In the genomic region with DNA sequence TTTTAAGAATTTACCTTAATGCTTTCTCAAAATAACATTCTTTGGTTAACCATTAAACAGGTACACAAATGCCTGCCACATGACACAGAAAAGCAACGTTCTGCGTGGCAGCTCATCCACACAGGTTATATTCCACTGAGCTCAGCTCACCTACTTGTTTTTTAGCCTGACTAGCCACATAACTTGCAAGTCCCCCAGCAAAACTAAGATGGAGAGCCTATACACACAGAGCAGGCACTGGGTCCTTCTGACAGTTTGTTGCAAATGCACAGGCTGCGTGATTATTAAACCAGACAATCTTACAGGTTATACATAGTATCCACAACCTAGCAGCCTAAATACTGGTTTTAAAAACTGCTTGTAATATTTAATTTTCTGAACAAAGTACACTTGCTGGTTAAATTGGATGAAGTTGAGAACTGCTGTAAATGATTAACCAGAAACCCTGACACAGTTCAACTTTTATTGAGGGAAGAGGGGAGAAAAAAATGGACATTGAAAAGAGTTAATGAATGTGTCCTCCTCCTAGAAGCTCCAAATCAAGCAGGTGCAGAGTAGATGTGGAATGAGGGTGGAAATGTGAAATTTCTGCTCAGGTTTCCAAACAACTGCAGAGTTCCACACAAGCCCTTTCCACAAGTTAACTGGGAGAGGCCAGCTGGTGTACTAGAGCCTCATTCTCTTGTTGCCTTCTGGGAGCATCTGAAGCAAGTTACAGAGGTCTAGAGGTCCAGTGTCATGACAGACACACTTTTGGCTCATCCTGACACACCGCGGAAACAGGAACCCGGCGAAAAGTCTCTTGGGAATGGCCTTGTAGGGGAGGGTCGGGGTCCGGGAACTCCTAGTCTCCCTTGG, we compare ENCODE assay signal across 8 mouse cellular contexts. TPM values are rescaled to one million over a fixed set of nuclear protein-coding genes. Genes with fewer than 3 reads are reported as not detected.
A peak's percentile ranks its signal among the peaks of the same experiment; 100 is the strongest.
DNase-seq lines count a peak whose midpoint lies in the region; ATAC-seq and TF ChIP-seq lines count a peak whose summit lies in the region.

No protein-coding gene starts in this region.

- H3K9me3 ChIP-seq in intestine, embryonic 14.5 days (ENCODE audit: control insufficient read depth, low read length), result no peaks in the 10 kb centered on the region
- no peaks in the 10 kb centered on the region for H3K9me3 ChIP-seq in liver, embryonic 16.5 days (replicated peaks; ENCODE audit: control insufficient read depth, low read length)

- WGBS in cerebellum, adult 2 months, result 30% methylated on average over 9 of the region's 9 CpGs
- 25% methylated on average over 9 of the region's 9 CpGs for WGBS in intestine, embryonic 14.5 days
- WGBS in liver, embryonic 16.5 days (ENCODE audit: insufficient replicate concordance), result 25% methylated on average over 9 of the region's 9 CpGs

- no peaks in the 10 kb centered on the region for H3K27me3 ChIP-seq in cerebellum, adult 2 months (ENCODE audit: control insufficient read depth, insufficient read depth, low read length)
- H3K27me3 ChIP-seq in Patski, result no peaks in the 10 kb centered on the region
- H3K27me3 ChIP-seq in intestine, embryonic 14.5 days (replicated peaks; ENCODE audit: control insufficient read depth, insufficient read depth, low read length), result no peaks in the 10 kb centered on the region
- no peaks in the 10 kb centered on the region for H3K27me3 ChIP-seq in liver, embryonic 16.5 days (ENCODE audit: control insufficient read depth, insufficient read depth, low read depth, low read length)

- H3K4me2 ChIP-seq in intestine, embryonic 14.5 days (ENCODE audit: low read length), result peak overlapping the region; percentile 65
- peak overlapping the region; percentile 81 for H3K4me2 ChIP-seq in liver, embryonic 16.5 days (ENCODE audit: low read depth, low read length)

- no peak overlapping the region for H3K27ac ChIP-seq in cerebellum, adult 2 months (ENCODE audit: insufficient read depth, low read length)
- H3K27ac ChIP-seq in intestine, embryonic 14.5 days (ENCODE audit: low read depth), result peak overlapping the region; percentile 55
- peak overlapping the region; percentile 86 for H3K27ac ChIP-seq in liver, embryonic 16.5 days (ENCODE audit: low read length)

- peak overlapping the region; percentile 76 for H3K4me3 ChIP-seq in cerebellum, adult 2 months (replicated peaks; ENCODE audit: insufficient read depth, low read depth, low read length)
- H3K4me3 ChIP-seq in intestine, embryonic 14.5 days (ENCODE audit: low read depth, low read length), result peak overlapping the region; percentile 77
- peak overlapping the region; percentile 86 for H3K4me3 ChIP-seq in liver, embryonic 16.5 days (ENCODE audit: low read depth, low read length)

- H3K36me3 ChIP-seq in intestine, embryonic 14.5 days (ENCODE audit: control insufficient read depth, insufficient read depth, low read length), result peaks cover 6% of the 10 kb centered on the region
- peaks cover 3% of the 10 kb centered on the region for H3K36me3 ChIP-seq in liver, embryonic 16.5 days (ENCODE audit: control insufficient read depth, insufficient read depth)

- peak; percentile 46 for ATAC-seq in Patski
- peak; percentile 19 for ATAC-seq in intestine, embryonic 14.5 days (replicated peaks; ENCODE audit: low FRiP score, low TSS enrichment, low read depth)
- no peak for ATAC-seq in liver, embryonic 16.5 days (ENCODE audit: low read depth)

- CTCF ChIA-PET in Patski (lab: Charles Lee), result no interaction called here

- H3K9ac ChIP-seq in intestine, embryonic 14.5 days (ENCODE audit: low read length), result no peak overlapping the region
- H3K9ac ChIP-seq in liver, embryonic 16.5 days (ENCODE audit: low read depth, low read length), result peak overlapping the region; percentile 53

- no peak for DNase-seq in cerebellum, adult 2 months
- DNase-seq in cerebellum, adult 11-12 months, result no peak
- DNase-seq in Patski (ENCODE audit: low read depth, low spot score), result no peak
- DNase-seq in intestine, embryonic 14.5 days (ENCODE audit: low spot score), result peak; percentile 59
- DNase-seq in ovary, postnatal 10 days (ENCODE audit: low spot score), result no peak
- DNase-seq in layer of hippocampus, adult 18-20 months (ENCODE audit: low spot score in 2 of 2), result no peak
- DNase-seq in thymus, postnatal 25 days, result no peak

- no peaks in the 10 kb centered on the region for H3K4me1 ChIP-seq in cerebellum, adult 2 months (ENCODE audit: control insufficient read depth, insufficient read depth, low read length)
- H3K4me1 ChIP-seq in intestine, embryonic 14.5 days (replicated peaks; ENCODE audit: control insufficient read depth, insufficient read depth, low read length), result peaks cover 5% of the 10 kb centered on the region
- peaks cover 16% of the 10 kb centered on the region for H3K4me1 ChIP-seq in liver, embryonic 16.5 days (ENCODE audit: control insufficient read depth, low read depth, low read length)

- no peak for TF ChIP-seq CTCF in cerebellum, adult 2 months (IDR thresholded peaks at IDR 0.05; ENCODE audit: borderline replicate concordance, insufficient read depth, low read depth, low read length)
- TF ChIP-seq CTCF in Patski (IDR thresholded peaks at IDR 0.05), result no peak

- POLR2A ChIA-PET in Patski (lab: Charles Lee), result no interaction called here

- in situ Hi-C loops in Patski (cut with MboI; ENCODE audit: low pct_unique_long_range_greater_than_20kb), result no loop called here

- TF ChIP-seq POLR2A in cerebellum, adult 2 months (IDR thresholded peaks at IDR 0.05; ENCODE audit: borderline replicate concordance, insufficient read depth, low read length), result no peak

RNA-seq across cellular contexts. Expression of gene Esd, which starts 0.6 kb away (rescaled TPM):
- 94.9 and 96.2 TPM in 2 replicates for polyA plus RNA-seq in cerebellum, adult 2 months (2012; rRNA removed)
- polyA plus RNA-seq in Patski (2021), result 242 TPM
- polyA plus RNA-seq in intestine, embryonic 14.5 days (2014; fragmentation: Nextera tagmentation; extraction: Ambion mirVana), result 380 and 386 TPM in 2 replicates
- 184 and 191 TPM in 2 replicates for polyA plus RNA-seq in liver, embryonic 16.5 days (2015; fragmentation: Nextera tagmentation; extraction: Ambion mirVana)
- 10 to 100 TPM; 81.5 to 86.5 TPM for total RNA-seq in layer of hippocampus, adult 18-20 months (2021)
